Mouse (Mus musculus) NIH3T3 (cell line): ENCODE results near the gene Zc3h12a.
A peak's percentile ranks its signal among the peaks of the same experiment; 100 is the strongest.

Source experiments
- DNase-seq: peaks from one replicate; pipeline ENCODE4 v3.0.0-alpha.2; 2012; ENCODE audit warnings: low read depth

Gene Zc3h12a

GRCm38 (mm10) chr4:125115081-125115480 lies 12.6 kb downstream of the Zc3h12a start:
- no peak for DNase-seq

GRCm38 (mm10) chr4:125114638-125115037 lies 13.0 kb downstream of the Zc3h12a start:
- peak; percentile 95 for DNase-seq

DNA sequence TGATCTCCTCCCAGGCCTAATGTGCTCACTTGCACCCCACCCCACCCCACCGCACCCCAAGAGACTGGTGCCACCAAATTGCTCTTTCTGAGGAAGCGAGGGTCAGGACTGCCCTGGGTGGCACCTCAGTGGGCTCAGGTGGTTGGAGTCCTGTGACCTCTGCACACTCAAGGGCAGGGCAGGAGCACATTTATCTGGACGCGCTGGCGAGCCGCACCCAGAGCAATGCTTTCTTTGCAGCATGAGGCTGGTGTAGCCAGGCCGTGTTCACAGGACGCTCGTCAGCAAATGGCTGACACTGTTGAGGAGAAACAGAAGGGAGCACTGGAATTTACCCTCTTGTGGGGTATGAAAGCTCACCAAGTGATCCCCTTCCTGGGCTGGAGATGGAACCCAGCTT lies 22.3 kb downstream of the Zc3h12a start:
- no peak for DNase-seq

DNA sequence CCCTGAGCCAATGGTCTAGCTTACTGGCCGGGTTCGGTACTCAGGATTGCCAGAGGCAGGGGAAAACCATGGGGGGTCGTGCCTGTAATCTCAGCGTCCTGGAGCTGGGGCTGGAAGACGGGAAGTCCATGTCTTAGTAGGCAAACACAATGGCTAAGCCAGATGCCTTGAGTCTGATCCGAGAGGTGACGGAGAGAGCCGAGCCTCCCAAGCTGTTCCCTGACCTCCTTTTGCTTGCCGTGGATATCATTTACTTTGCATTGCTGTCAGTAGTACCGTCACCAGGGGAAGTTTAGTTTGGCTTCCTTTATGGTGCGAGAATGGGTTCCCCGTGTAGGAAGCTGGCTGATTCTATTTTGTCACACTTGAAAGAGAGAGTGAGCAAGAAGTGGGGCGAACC lies 26.3 kb downstream of the Zc3h12a start:
- no peak for DNase-seq

GRCm38 (mm10) chr4:125099458-125099857 lies 28.2 kb downstream of the Zc3h12a start:
- peak; percentile 95 for DNase-seq

- no peak for DNase-seq
These were observed 30.2 kb downstream of the Zc3h12a start for GRCm38 (mm10) chr4:125097412-125097811.

- peak; percentile 76 for DNase-seq
These were observed 31.6 kb downstream of the Zc3h12a start for GRCm38 (mm10) chr4:125096066-125096465.

GRCm38 (mm10) chr4:125093031-125093430 lies 34.6 kb downstream of the Zc3h12a start:
- DNase-seq: no peak

DNA sequence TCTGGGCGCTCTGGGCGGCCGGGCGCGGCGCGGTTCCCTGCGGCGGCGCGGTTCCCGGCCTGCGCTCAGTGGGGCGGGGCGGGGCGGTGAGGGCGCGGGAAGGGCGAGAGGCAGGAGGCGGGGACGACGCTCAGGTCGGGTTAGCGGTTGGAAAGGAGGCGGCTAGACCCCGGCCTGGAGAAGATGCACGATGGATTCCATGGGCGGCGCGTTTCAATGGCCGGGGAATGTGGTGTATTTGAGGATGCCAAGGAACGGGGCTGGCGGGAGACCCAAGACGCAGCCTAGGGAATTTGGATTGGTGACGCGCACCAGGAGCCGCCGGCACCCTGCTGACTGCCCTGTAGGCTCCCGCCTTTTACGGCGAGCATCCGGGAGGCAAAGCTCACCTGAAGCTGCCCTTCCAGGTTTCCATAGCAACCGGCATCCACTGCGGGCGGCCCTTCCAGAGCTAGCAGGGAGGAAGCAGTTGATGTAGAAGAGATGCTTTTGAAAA lies 42.2 kb downstream of the Zc3h12a start:
- DNase-seq: no peak

DNA sequence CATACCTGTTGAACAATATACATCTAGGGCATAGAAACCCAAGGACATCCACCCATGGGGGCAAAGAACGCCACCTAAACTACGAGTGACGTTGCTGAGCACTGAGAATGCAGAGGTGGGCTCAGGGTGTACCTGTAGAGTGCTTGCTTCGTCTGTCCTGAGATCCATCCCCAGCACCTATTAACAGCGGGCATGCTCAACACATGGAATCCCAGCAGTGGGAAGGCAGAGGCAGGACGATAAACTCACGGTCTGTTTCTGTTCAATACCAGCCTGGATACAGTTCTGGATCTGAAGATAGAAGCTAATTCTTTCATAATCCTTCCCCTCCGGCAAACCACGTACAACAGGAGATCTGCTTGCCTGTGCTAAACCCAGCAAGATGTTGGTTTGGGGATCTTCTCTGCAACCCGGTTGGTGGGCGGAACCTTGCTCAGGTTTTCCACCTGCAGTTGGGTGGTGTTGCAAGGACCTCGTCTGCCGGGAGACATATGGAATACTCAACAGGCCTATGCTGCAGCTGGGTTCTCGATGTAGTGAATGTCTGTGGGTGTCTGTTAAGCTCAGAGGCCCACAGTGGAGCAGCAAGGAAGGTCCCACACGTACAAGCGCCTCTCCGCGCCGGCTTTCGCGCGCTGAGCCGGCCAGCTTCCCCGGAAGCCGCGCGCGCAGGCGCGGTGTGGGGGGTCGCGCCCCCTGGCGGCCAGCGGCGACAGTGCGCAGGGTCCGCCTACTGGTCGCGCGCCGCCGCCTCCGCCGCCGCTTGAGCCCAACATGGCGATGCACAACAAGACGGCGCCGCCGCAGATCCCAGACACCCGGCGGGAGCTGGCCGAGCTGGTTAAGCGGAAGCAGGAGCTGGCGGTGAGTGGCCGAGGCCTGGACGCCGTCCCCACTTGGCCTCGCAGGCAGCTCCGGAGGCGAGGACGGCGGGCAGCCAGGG lies 43.0 kb downstream of the Zc3h12a start, which contains the start of gene Meaf6:
Gene Meaf6, plus strand, starts transcription at position 732 of the 943 bp plus-strand sequence.
- peak; percentile 97 for DNase-seq

GRCm38 (mm10) chr4:125078698-125079097 lies 48.9 kb downstream of the Zc3h12a start:
- DNase-seq: no peak

- DNase-seq: no peak
These were observed 49.9 kb downstream of the Zc3h12a start for GRCm38 (mm10) chr4:125077700-125078099.
